Mouse (Mus musculus): ENCODE measurements around the gene Gm13287. TPM values are rescaled to one million over a fixed set of nuclear protein-coding genes. Genes with fewer than 3 reads are reported as not detected.
A peak's percentile ranks its signal among the peaks of the same experiment; 100 is the strongest.
"Not testable (repeated sequence)": the region's sequence is repeated elsewhere in the genome, so short reads cannot be mapped to it uniquely, and the experiment has no call there.

Gm13287 gene
- polyA plus RNA-seq, 1 experiment: not detected

DNA sequence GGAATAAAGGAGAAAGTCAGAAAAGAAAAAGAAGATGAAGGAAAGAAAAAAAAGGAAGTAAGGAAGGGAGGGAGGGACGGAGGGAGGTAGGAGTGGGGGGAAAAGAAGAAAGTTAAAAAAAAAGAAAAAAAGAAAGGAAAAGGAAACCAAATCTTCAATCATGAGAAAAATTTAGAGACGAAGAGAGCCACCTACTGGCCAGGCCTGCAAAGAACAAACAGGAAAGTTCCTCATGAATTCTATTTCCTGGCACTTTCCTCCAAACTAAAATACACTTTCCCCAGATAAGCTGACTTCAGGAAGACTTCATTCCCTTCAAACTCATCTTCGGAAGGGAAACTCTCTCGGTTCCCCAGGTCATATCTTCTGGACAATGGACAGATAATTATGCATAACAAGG lies 27.5 kb downstream of the Gm13287 start:
- TF ChIP-seq POLR2A (IDR thresholded peaks at IDR 0.05; ENCODE audit: low read depth, low read length) (no peak), CTCF (IDR thresholded peaks at IDR 0.05; ENCODE audit: extremely low read depth, insufficient read depth, insufficient read length, insufficient replicate concordance) (no peak)
- 30% methylated on average over 4 of the region's 4 CpGs for WGBS
- Histone ChIP-seq H3K4me3 (ENCODE audit: extremely low read depth, insufficient read depth, insufficient read length) (no peak overlapping the region), H3K4me1 (ENCODE audit: control insufficient read depth, insufficient read depth, insufficient read length) (no peaks in the 10 kb centered on the region), H3K27ac (ENCODE audit: insufficient read depth, low read length) (no peak overlapping the region), H3K27me3 (ENCODE audit: control insufficient read depth, insufficient read depth, low read length) (no peaks in the 10 kb centered on the region), H3K36me3 (ENCODE audit: control insufficient read depth, insufficient read depth, low read length) (no peaks in the 10 kb centered on the region)
- peak in 1 of 2 experiments; percentile 40 for DNase-seq (ENCODE audit: low read depth in 1 of 2, low spot score in 2 of 2)

- H3K27me3 ChIP-seq (ENCODE audit: control insufficient read depth, insufficient read depth, low read length): not testable (repeated sequence)
- 95% methylated on average over 1 of the region's 1 CpGs for WGBS
Observed at GRCm38 (mm10) chr4:88835225-88835624, 32.2 kb downstream of the Gm13287 start, which contains the start of gene Ifna5. TSS of gene Ifna5 (plus strand) at chr4:88835525.

GRCm38 (mm10) chr4:88838828-88839227 lies 35.8 kb downstream of the Gm13287 start:
- TF ChIP-seq POLR2A (IDR thresholded peaks at IDR 0.05; ENCODE audit: low read depth, low read length): no peak
- TF ChIP-seq CTCF (IDR thresholded peaks at IDR 0.05; ENCODE audit: extremely low read depth, insufficient read depth, insufficient read length, insufficient replicate concordance): no peak
- no peaks in the 10 kb centered on the region; the same call in 1 of the 2 replicates for H3K4me1 ChIP-seq (ENCODE audit: control insufficient read depth, insufficient read depth, insufficient read length)
- H3K4me3 ChIP-seq (ENCODE audit: extremely low read depth, insufficient read depth, insufficient read length): no peak overlapping the region
- no peak for DNase-seq (ENCODE audit: low read depth in 1 of 2, low spot score in 2 of 2)
- 37% methylated on average over 3 of the region's 3 CpGs for WGBS
- no peaks in the 10 kb centered on the region for H3K36me3 ChIP-seq (ENCODE audit: control insufficient read depth, insufficient read depth, low read length)
- H3K27me3 ChIP-seq (ENCODE audit: control insufficient read depth, insufficient read depth, low read length): no peaks in the 10 kb centered on the region
- H3K27ac ChIP-seq (ENCODE audit: insufficient read depth, low read length): no peak overlapping the region

More at GRCm38 (mm10) chr4:88835225-88835624, 32.2 kb downstream of the Gm13287 start, which contains the start of gene Ifna5:
- DNase-seq (ENCODE audit: low read depth in 1 of 2, low spot score in 2 of 2); H3K4me3 ChIP-seq (ENCODE audit: extremely low read depth, insufficient read depth, insufficient read length); H3K27ac ChIP-seq (ENCODE audit: insufficient read depth, low read length); H3K4me1 ChIP-seq (ENCODE audit: control insufficient read depth, insufficient read depth, insufficient read length); H3K36me3 ChIP-seq (ENCODE audit: control insufficient read depth, insufficient read depth, low read length): not testable (repeated sequence)

- WGBS: 38% methylated on average over 3 of the region's 3 CpGs
- no peaks in the 10 kb centered on the region for H3K36me3 ChIP-seq (ENCODE audit: control insufficient read depth, insufficient read depth, low read length)
Observed at GRCm38 (mm10) chr4:88840058-88840457, 37.0 kb downstream of the Gm13287 start.

GRCm38 (mm10) chr4:88841438-88841911 lies 38.4 kb downstream of the Gm13287 start, which contains the start of gene Ifna4:
TSS of gene Ifna4 (plus strand) at chr4:88841861.
- H3K27ac ChIP-seq (ENCODE audit: insufficient read depth, low read length): no peak within 1 kb of the TSS
- no peaks in the 10 kb centered on the region for H3K36me3 ChIP-seq (ENCODE audit: control insufficient read depth, insufficient read depth, low read length)
- no peak for DNase-seq (ENCODE audit: low read depth in 1 of 2, low spot score in 2 of 2)
- no peaks in the 10 kb centered on the region for H3K27me3 ChIP-seq (ENCODE audit: control insufficient read depth, insufficient read depth, low read length)
- H3K4me3 ChIP-seq (ENCODE audit: extremely low read depth, insufficient read depth, insufficient read length): no peak within 1 kb of the TSS
- TF ChIP-seq CTCF (IDR thresholded peaks at IDR 0.05; ENCODE audit: extremely low read depth, insufficient read depth, insufficient read length, insufficient replicate concordance): no peak
- no peak for TF ChIP-seq POLR2A (IDR thresholded peaks at IDR 0.05; ENCODE audit: low read depth, low read length)
- no peaks in the 10 kb centered on the region; the same call in 1 of the 2 replicates for H3K4me1 ChIP-seq (ENCODE audit: control insufficient read depth, insufficient read depth, insufficient read length)
- WGBS: 78% methylated on average over 2 of the region's 2 CpGs

More at GRCm38 (mm10) chr4:88840058-88840457, 37.0 kb downstream of the Gm13287 start:
- no peak overlapping the region for H3K27ac ChIP-seq (ENCODE audit: insufficient read depth, low read length)
- TF ChIP-seq CTCF (IDR thresholded peaks at IDR 0.05; ENCODE audit: extremely low read depth, insufficient read depth, insufficient read length, insufficient replicate concordance): no peak
- no peak for TF ChIP-seq POLR2A (IDR thresholded peaks at IDR 0.05; ENCODE audit: low read depth, low read length)
- H3K4me1 ChIP-seq (ENCODE audit: control insufficient read depth, insufficient read depth, insufficient read length): no peaks in the 10 kb centered on the region; the same call in 1 of the 2 replicates
- DNase-seq (ENCODE audit: low read depth in 1 of 2, low spot score in 2 of 2): no peak
- H3K4me3 ChIP-seq (ENCODE audit: extremely low read depth, insufficient read depth, insufficient read length): no peak overlapping the region; the same call in 1 of the 2 replicates
- H3K27me3 ChIP-seq (ENCODE audit: control insufficient read depth, insufficient read depth, low read length): no peaks in the 10 kb centered on the region

- H3K27ac ChIP-seq (ENCODE audit: insufficient read depth, low read length): no peak overlapping the region
- WGBS: 28% methylated on average over 2 of the region's 2 CpGs
Observed at GRCm38 (mm10) chr4:88845334-88845733, 42.3 kb downstream of the Gm13287 start.

DNA sequence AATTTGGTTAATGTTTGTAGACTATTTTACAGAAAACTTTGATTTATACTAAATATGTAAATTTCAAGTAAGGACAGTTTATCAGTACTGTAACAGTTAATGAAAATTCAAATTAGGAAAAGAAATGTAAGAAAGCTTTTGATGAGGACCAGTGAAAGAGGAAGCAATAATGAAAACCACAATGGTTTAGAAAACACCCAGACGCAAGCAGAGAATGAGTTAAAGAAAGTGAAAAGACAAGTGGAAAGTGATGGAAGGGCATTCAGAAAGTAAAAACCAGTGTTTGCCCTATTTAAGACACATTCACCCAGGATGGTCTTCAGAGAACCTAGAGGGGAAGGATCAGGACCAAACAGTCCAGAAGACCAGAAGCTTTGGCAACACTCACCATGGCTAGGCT lies 46.6 kb downstream of the Gm13287 start, which contains the start of gene Ifna1:
Gene Ifna1 (plus strand): TSS at position 390 of the 400 bp plus-strand sequence.
- Histone ChIP-seq H3K36me3 (ENCODE audit: control insufficient read depth, insufficient read depth, low read length) (no peaks in the 10 kb centered on the region), H3K27me3 (ENCODE audit: control insufficient read depth, insufficient read depth, low read length) (no peaks in the 10 kb centered on the region), H3K4me1 (ENCODE audit: control insufficient read depth, insufficient read depth, insufficient read length) (no peaks in the 10 kb centered on the region), H3K4me3 (ENCODE audit: extremely low read depth, insufficient read depth, insufficient read length) (no peak within 1 kb of the TSS), H3K27ac (ENCODE audit: insufficient read depth, low read length) (no peak within 1 kb of the TSS)
- TF ChIP-seq CTCF (IDR thresholded peaks at IDR 0.05; ENCODE audit: extremely low read depth, insufficient read depth, insufficient read length, insufficient replicate concordance): no peak
- no peak for TF ChIP-seq POLR2A (IDR thresholded peaks at IDR 0.05; ENCODE audit: low read depth, low read length)
- DNase-seq (ENCODE audit: low read depth in 1 of 2, low spot score in 2 of 2): no peak
- 18% methylated on average over 1 of the region's 1 CpGs for WGBS

More at GRCm38 (mm10) chr4:88845334-88845733, 42.3 kb downstream of the Gm13287 start:
- Histone ChIP-seq H3K36me3 (ENCODE audit: control insufficient read depth, insufficient read depth, low read length) (no peaks in the 10 kb centered on the region), H3K4me1 (ENCODE audit: control insufficient read depth, insufficient read depth, insufficient read length) (no peaks in the 10 kb centered on the region; the same call in 1 of the 2 replicates), H3K27me3 (ENCODE audit: control insufficient read depth, insufficient read depth, low read length) (no peaks in the 10 kb centered on the region), H3K4me3 (ENCODE audit: extremely low read depth, insufficient read depth, insufficient read length) (no peak overlapping the region)
- TF ChIP-seq POLR2A (IDR thresholded peaks at IDR 0.05; ENCODE audit: low read depth, low read length) (no peak), CTCF (IDR thresholded peaks at IDR 0.05; ENCODE audit: extremely low read depth, insufficient read depth, insufficient read length, insufficient replicate concordance) (no peak)
- no peak for DNase-seq (ENCODE audit: low read depth in 1 of 2, low spot score in 2 of 2)

Data from spleen, adult 2 months (tissue).